Mouse (Mus musculus): ENCODE measurements around the gene Trappc3. TPM values are rescaled to one million over a fixed set of nuclear protein-coding genes. Genes with fewer than 3 reads are reported as not detected.
"Not testable (repeated sequence)": the region's sequence is repeated elsewhere in the genome, so short reads cannot be mapped to it uniquely, and the experiment has no call there.

Trappc3 gene
- 1.3 and 2.0 TPM in 2 replicates for polyA plus RNA-seq (2012)

DNA sequence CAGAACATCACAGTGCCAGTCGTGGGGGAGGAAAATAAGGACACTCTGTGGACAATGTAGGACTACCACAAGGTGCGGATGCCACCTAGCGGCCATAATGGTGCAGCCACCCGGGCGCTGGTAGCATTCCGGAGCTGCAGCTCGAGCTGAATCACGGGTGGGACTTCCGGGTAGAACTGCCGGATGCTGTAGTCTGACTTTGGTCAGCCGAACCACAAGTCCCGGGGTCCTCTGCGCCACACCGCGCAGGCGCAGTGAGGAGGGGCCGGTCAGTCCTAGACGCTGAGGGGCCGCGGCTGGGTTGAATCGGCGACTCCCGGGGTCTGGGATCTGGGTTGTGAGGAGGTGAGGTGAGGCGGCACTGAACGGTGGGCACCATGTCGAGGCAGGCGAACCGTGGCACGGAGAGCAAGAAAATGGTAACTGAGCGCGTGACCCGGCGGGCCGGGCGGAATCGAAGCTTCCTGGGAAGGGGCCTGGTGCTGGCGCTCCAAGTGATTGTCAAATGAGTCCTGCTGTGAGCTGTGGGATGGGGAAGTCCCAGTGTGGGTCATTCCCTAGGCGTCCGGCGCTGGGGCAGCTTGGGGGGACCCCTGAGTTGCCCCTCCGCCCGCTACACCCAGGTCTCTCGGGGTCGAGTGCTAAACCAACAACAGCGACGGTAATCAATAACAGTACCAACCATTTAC, at the start of gene Trappc3:
TSS of gene Trappc3 (plus strand) at position 207 of the 689 bp plus-strand sequence.
- H3K4me1 ChIP-seq (ENCODE audit: control insufficient read depth): peaks cover 49% of the 10 kb centered on the region
- H3K9me3 ChIP-seq (ENCODE audit: control insufficient read depth, low read length): no peaks in the 10 kb centered on the region
- H3K27me3 ChIP-seq (ENCODE audit: control insufficient read depth): peaks cover 33% of the 10 kb centered on the region
- H3K4me3 ChIP-seq (replicated peaks): peak within 1 kb of the TSS; percentile 88
- TF ChIP-seq GATA1 (IDR thresholded peaks at IDR 0.05; ENCODE audit: low read length): no peak
- no peak for TF ChIP-seq TAL1 (IDR thresholded peaks at IDR 0.05; ENCODE audit: low read length)
- peaks cover 2% of the 10 kb centered on the region; the same call in 1 of the 2 replicates for H3K36me3 ChIP-seq (ENCODE audit: control insufficient read depth)

DNA sequence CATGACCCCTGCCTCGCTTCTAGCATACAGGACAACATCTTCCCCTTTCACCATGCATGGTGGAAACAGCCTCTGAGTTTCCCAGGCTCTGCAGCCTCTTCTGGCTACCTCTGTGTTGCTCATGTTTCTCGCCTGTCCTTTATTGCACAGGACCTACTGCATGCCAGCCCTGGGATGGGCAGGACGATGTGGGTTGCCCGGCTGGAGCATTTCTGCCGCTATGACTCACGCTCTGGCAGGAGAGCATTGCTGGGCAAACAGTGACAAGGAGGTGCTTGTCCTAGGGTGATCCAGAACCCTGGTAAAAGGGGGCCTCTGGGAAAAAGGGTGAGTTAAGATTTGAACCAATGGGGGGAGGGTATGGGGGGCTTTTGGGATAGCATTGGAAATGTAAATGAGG, 44.4 kb upstream of the Trappc3 start:
- TF ChIP-seq TAL1 (IDR thresholded peaks at IDR 0.05; ENCODE audit: low read length) (no peak), GATA1 (IDR thresholded peaks at IDR 0.05; ENCODE audit: low read length) (no peak)
- Histone ChIP-seq H3K36me3 (ENCODE audit: control insufficient read depth) (no peaks in the 10 kb centered on the region), H3K27me3 (ENCODE audit: control insufficient read depth) (no peaks in the 10 kb centered on the region), H3K4me3 (replicated peaks) (no peak overlapping the region), H3K9me3 (ENCODE audit: control insufficient read depth, low read length) (no peaks in the 10 kb centered on the region), H3K4me1 (ENCODE audit: control insufficient read depth) (peaks cover 4% of the 10 kb centered on the region)

GRCm38 (mm10) chr4:126219540-126219939, 42.6 kb upstream of the Trappc3 start:
- not testable (repeated sequence) for H3K27me3 ChIP-seq (ENCODE audit: control insufficient read depth); H3K4me1 ChIP-seq (ENCODE audit: control insufficient read depth); H3K9me3 ChIP-seq (ENCODE audit: control insufficient read depth, low read length); H3K4me3 ChIP-seq (replicated peaks); H3K36me3 ChIP-seq (ENCODE audit: control insufficient read depth)

GRCm38 (mm10) chr4:126220045-126220444, 42.1 kb upstream of the Trappc3 start:
- Histone ChIP-seq H3K27me3 (ENCODE audit: control insufficient read depth) (no peaks in the 10 kb centered on the region), H3K36me3 (ENCODE audit: control insufficient read depth) (no peaks in the 10 kb centered on the region), H3K4me1 (ENCODE audit: control insufficient read depth) (peaks cover 4% of the 10 kb centered on the region), H3K4me3 (replicated peaks) (no peak overlapping the region), H3K9me3 (ENCODE audit: control insufficient read depth, low read length) (no peaks in the 10 kb centered on the region)
- no peak for TF ChIP-seq TAL1 (IDR thresholded peaks at IDR 0.05; ENCODE audit: low read length)
- no peak for TF ChIP-seq GATA1 (IDR thresholded peaks at IDR 0.05; ENCODE audit: low read length)

DNA sequence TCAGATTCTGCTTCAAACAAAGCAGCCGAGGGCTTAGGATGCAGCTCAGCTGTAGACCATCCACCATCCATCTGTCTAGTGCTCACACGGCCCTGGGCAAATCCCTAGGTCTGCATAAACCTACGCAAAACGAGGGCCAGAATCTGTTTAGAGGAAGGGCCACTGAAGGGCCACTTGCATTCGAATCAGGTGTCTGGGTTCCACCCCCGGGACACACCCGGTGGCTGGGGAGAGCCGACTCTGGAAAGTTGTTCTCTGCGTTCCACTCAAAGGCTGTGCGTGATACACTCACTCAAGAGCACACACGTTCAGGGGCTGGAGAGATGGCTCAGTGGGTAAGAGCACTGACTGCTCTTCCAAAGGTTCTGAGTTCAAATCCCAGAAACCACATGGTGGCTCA, 39.5 kb upstream of the Trappc3 start:
- no peak for TF ChIP-seq GATA1 (IDR thresholded peaks at IDR 0.05; ENCODE audit: low read length)
- no peak for TF ChIP-seq TAL1 (IDR thresholded peaks at IDR 0.05; ENCODE audit: low read length)
- Histone ChIP-seq H3K9me3 (ENCODE audit: control insufficient read depth, low read length) (no peaks in the 10 kb centered on the region), H3K27me3 (ENCODE audit: control insufficient read depth) (peaks cover 6% of the 10 kb centered on the region), H3K4me1 (ENCODE audit: control insufficient read depth) (peaks cover 5% of the 10 kb centered on the region), H3K36me3 (ENCODE audit: control insufficient read depth) (no peaks in the 10 kb centered on the region), H3K4me3 (replicated peaks) (no peak overlapping the region)

DNA sequence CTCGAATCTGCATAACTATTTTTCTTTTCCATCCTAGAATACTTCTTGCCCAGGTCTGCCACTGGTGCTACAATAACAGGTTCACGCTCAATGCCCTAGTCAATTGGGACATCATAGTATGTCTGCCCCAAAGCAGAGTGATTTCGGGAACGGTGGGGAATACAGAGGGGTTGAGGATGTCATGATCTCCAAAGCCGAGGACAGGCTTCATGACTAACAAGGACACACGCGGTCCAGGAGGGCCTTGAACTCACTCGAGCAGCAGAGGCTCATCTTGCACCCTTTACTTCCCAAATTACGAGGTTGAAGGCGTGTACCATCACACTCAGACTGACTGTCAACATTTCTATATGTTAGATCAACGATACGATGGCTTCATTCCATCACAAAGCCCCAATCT, 35.5 kb upstream of the Trappc3 start:
- H3K4me1 ChIP-seq (ENCODE audit: control insufficient read depth): peaks cover 5% of the 10 kb centered on the region
- H3K4me3 ChIP-seq (replicated peaks): no peak overlapping the region
- no peaks in the 10 kb centered on the region for H3K9me3 ChIP-seq (ENCODE audit: control insufficient read depth, low read length)
- TF ChIP-seq GATA1 (IDR thresholded peaks at IDR 0.05; ENCODE audit: low read length) (no peak), TAL1 (IDR thresholded peaks at IDR 0.05; ENCODE audit: low read length) (no peak)
- H3K36me3 ChIP-seq (ENCODE audit: control insufficient read depth): peaks cover 6% of the 10 kb centered on the region
- H3K27me3 ChIP-seq (ENCODE audit: control insufficient read depth): peaks cover 15% of the 10 kb centered on the region

- H3K9me3 ChIP-seq (ENCODE audit: control insufficient read depth, low read length): no peaks in the 10 kb centered on the region
- H3K27me3 ChIP-seq (ENCODE audit: control insufficient read depth): peaks cover 15% of the 10 kb centered on the region
- H3K4me3 ChIP-seq (replicated peaks): peak overlapping the region; percentile 25
- H3K36me3 ChIP-seq (ENCODE audit: control insufficient read depth): peaks cover 9% of the 10 kb centered on the region
- H3K4me1 ChIP-seq (ENCODE audit: control insufficient read depth): peaks cover 5% of the 10 kb centered on the region
- TF ChIP-seq TAL1 (IDR thresholded peaks at IDR 0.05; ENCODE audit: low read length) (no peak), GATA1 (IDR thresholded peaks at IDR 0.05; ENCODE audit: low read length) (no peak)
These were observed 34.9 kb upstream of the Trappc3 start for GRCm38 (mm10) chr4:126227077-126227761.

DNA sequence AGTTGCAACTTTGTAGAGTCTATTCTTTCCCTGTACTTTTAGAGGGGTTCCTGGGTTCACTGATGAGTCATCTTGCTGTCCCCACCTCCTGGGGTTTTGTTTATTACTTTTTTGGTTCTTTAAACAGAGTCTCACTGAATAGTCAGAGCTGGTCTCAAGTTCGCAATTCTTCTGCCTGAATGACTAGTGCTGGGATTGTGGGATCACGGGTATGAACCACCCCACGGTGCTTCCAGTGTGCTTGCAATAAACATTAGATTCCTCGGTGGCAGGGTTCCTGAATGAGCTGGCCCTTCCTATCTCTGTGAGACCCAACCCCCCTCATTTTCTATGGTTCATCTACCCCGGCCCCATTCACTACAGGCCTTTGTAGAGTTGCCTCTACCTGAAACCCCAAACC, 34.0 kb upstream of the Trappc3 start:
- no peak overlapping the region for H3K4me3 ChIP-seq (replicated peaks)
- H3K4me1 ChIP-seq (ENCODE audit: control insufficient read depth): peaks cover 5% of the 10 kb centered on the region
- no peaks in the 10 kb centered on the region for H3K9me3 ChIP-seq (ENCODE audit: control insufficient read depth, low read length)
- no peak for TF ChIP-seq TAL1 (IDR thresholded peaks at IDR 0.05; ENCODE audit: low read length)
- TF ChIP-seq GATA1 (IDR thresholded peaks at IDR 0.05; ENCODE audit: low read length): no peak
- peaks cover 19% of the 10 kb centered on the region for H3K36me3 ChIP-seq (ENCODE audit: control insufficient read depth)
- peaks cover 15% of the 10 kb centered on the region for H3K27me3 ChIP-seq (ENCODE audit: control insufficient read depth)

GRCm38 (mm10) chr4:126229900-126230299, 32.2 kb upstream of the Trappc3 start:
- no peak overlapping the region for H3K4me3 ChIP-seq (replicated peaks)

More at GRCm38 (mm10) chr4:126229900-126230299, 32.2 kb upstream of the Trappc3 start:
- Histone ChIP-seq H3K4me1 (ENCODE audit: control insufficient read depth) (peaks cover 14% of the 10 kb centered on the region), H3K36me3 (ENCODE audit: control insufficient read depth) (peaks cover 32% of the 10 kb centered on the region), H3K27me3 (ENCODE audit: control insufficient read depth) (peaks cover 15% of the 10 kb centered on the region), H3K9me3 (ENCODE audit: control insufficient read depth, low read length) (no peaks in the 10 kb centered on the region)
- TF ChIP-seq TAL1 (IDR thresholded peaks at IDR 0.05; ENCODE audit: low read length) (no peak), GATA1 (IDR thresholded peaks at IDR 0.05; ENCODE audit: low read length) (no peak)

Data from erythroblast, embryonic 14.5 days (primary cell).